Mouse (Mus musculus) embryonic facial prominence, embryonic 13.5 days (tissue): ENCODE results near the gene Lrrn2. TPM values are rescaled to one million over a fixed set of nuclear protein-coding genes. Genes with fewer than 3 reads are reported as not detected.

Experiments
- ATAC-seq: fragments of 200-750 bp; cut with Nextera tagmentation; 2 replicates; pipeline ENCODE4 v1.8.0; 2017; ENCODE audit warnings: low read depth; ENCODE audit not compliant: insufficient number of reproducible peaks, insufficient read depth, low FRiP score, low TSS enrichment
- H3K27ac ChIP-seq: fragments of 300-500 bp; sonication (generic); 2 replicates; pipeline ENCODE4 v1.5.1; 2015; ENCODE audit warnings: moderate library complexity, mild to moderate bottlenecking, inconsistent platforms
- H3K27me3 ChIP-seq: fragments of 300-500 bp; sonication (generic); 2 replicates; pipeline ENCODE4 v1.6.1; 2015; ENCODE audit warnings: mild to moderate bottlenecking, inconsistent platforms
- H3K36me3 ChIP-seq: fragments of 300-500 bp; sonication (generic); 2 replicates; pipeline ENCODE4 v1.6.1; 2015; ENCODE audit warnings: mild to moderate bottlenecking, inconsistent platforms
- H3K4me1 ChIP-seq: fragments of 300-500 bp; sonication (generic); 2 replicates; pipeline ENCODE4 v1.6.1; 2015; ENCODE audit warnings: inconsistent platforms
- H3K4me2 ChIP-seq: fragments of 300-500 bp; sonication (generic); 2 replicates; pipeline ENCODE4 v1.6.1; 2015; ENCODE audit warnings: moderate library complexity, mild to moderate bottlenecking, inconsistent platforms
- H3K4me3 ChIP-seq: fragments of 300-500 bp; sonication (generic); 2 replicates; pipeline ENCODE4 v1.5.1; 2015; ENCODE audit warnings: mild to moderate bottlenecking, inconsistent platforms
- H3K9ac ChIP-seq: fragments of 300-500 bp; sonication (generic); 2 replicates; pipeline ENCODE4 v1.6.1; 2015; ENCODE audit warnings: mild to moderate bottlenecking, inconsistent platforms
- H3K9me3 ChIP-seq: fragments of 300-500 bp; sonication (generic); 2 replicates; pipeline ENCODE4 v1.6.1; 2016; ENCODE audit warnings: inconsistent platforms
- WGBS: fragments of 180-500 bp; shearing (Covaris S2); methylation state at CpG from one replicate; pipeline ENCODE4 v1.1.7; 2015; ENCODE audit warnings: mixed read lengths; 5-methylcytosine and 5-hydroxymethylcytosine counted together
- polyA plus RNA-seq: library from polyadenylated mRNA; unstranded; fragments of >200 nt; fragmentation: Nextera tagmentation; extraction: Ambion mirVana; gene quantifications from 2 replicates; pipeline ENCODE4 v1.2.1, GENCODE M21; 2015

Gene Lrrn2
- polyA plus RNA-seq, 1 experiment from 2014 or later, result 4.4 TPM

- Histone ChIP-seq H3K4me3 (no peak overlapping the region), H3K27me3 (peaks cover 40% of the 10 kb centered on the region), H3K4me1 (peaks cover 12% of the 10 kb centered on the region), H3K36me3 (no peaks in the 10 kb centered on the region), H3K27ac (no peak overlapping the region), H3K9me3 (no peaks in the 10 kb centered on the region), H3K9ac (no peak overlapping the region), H3K4me2 (no peak overlapping the region)
- no peak for ATAC-seq
- 10% methylated on average over 11 of the region's 11 CpGs for whole genome bisulfite sequencing
These were observed 30.5 kb downstream of the Lrrn2 start for GRCm38 (mm10) chr1:132910414-132911041.

DNA sequence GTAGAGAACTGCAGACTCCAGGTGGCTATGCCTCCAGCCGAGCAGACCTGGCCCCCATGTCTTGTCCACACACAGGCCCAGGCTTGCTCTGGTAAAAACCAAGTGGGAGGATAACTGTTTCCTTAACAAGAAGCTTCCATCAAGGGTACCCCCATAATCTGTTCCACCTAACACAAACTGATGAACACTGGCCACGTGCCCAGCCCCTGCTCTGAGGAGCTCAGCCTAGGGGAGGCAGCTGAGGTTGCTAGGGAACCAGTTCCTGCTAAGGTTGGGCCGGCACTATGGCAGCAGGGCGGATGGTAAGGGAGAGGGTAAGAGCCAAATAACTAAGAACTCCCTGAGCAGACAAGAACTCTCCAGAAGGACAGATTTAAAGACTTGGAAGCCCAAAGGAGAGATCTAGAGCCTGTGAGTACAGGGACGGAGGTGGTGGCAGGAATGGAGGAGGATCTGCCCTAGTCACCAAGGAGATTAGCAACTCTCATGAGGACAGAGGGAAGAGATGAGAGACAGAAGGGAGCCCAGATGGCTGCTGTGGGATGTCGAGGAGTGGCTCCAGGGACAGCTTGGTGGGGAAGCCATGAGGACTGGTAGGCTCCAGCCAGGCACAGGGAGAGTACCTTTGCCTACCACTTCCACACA, 35.9 kb downstream of the Lrrn2 start:
- Histone ChIP-seq H3K4me1 (peaks cover 22% of the 10 kb centered on the region), H3K36me3 (no peaks in the 10 kb centered on the region), H3K4me2 (no peak overlapping the region), H3K27me3 (peaks cover 81% of the 10 kb centered on the region), H3K9ac (no peak overlapping the region), H3K27ac (no peak overlapping the region), H3K9me3 (no peaks in the 10 kb centered on the region), H3K4me3 (no peak overlapping the region)
- WGBS, result 53% methylated on average over 6 of the region's 6 CpGs
- no peak for ATAC-seq

DNA sequence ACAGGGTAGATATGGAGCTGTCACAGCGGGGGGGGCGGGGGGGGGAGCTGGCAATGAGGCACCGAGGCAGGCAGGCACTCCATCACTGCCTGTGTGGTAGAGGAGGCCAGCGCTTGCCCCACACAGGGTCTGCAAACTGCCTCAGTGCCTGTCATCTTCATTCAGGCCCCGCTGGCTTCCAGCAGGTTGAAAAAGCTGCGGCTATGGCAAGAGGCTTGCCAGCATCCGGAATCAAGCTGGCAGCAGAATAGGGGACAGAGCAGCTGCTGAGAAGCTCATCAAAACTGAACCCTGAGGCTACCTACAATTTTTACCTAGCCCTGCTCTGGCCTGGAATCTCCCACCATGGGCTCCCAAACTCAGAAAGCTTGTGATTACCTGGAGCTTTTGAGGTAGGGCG, 37.5 kb downstream of the Lrrn2 start:
- ATAC-seq, result no peak
- Histone ChIP-seq H3K27ac (no peak overlapping the region), H3K9me3 (no peaks in the 10 kb centered on the region), H3K9ac (no peak overlapping the region), H3K27me3 (peaks cover 81% of the 10 kb centered on the region), H3K36me3 (no peaks in the 10 kb centered on the region), H3K4me1 (peaks cover 31% of the 10 kb centered on the region), H3K4me3 (no peak overlapping the region), H3K4me2 (no peak overlapping the region; the same call in 1 of the 2 replicates)
- WGBS, result 11% methylated on average over 8 of the region's 8 CpGs

DNA sequence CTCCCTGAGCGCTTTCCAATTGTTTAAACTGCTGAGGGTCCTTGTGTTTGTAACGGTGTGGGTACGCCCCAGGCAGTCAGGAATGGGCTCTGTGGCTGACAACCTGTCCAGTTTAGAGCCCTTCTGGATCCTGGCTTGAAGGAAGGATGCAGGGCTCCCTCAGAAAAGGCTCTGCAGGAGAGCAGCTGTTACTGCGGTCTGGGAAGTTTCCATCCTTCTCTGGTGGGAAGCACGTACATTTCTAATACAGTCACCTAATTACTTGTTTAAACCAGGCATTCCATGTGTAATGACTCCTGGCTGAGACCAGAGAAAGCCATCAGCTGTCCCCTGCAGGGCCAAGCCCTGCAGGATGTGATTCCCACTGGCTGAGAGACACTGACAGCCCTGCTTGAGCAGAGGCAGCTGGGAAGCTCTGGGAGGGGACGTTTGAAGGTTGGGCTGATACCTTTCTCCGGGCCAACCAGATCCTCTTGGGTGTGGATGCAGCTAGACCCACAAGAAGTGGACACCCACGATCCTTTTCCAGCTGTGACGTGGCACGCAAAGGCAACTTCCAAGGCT, 38.1 kb downstream of the Lrrn2 start:
- Histone ChIP-seq H3K27ac (no peak overlapping the region), H3K36me3 (no peaks in the 10 kb centered on the region), H3K9ac (no peak overlapping the region), H3K9me3 (no peaks in the 10 kb centered on the region), H3K27me3 (peaks cover 79% of the 10 kb centered on the region), H3K4me3 (no peak overlapping the region), H3K4me2 (peak overlapping the region; percentile 11), H3K4me1 (peaks cover 31% of the 10 kb centered on the region)
- no peak for ATAC-seq
- WGBS, result 14% methylated on average over 10 of the region's 10 CpGs

DNA sequence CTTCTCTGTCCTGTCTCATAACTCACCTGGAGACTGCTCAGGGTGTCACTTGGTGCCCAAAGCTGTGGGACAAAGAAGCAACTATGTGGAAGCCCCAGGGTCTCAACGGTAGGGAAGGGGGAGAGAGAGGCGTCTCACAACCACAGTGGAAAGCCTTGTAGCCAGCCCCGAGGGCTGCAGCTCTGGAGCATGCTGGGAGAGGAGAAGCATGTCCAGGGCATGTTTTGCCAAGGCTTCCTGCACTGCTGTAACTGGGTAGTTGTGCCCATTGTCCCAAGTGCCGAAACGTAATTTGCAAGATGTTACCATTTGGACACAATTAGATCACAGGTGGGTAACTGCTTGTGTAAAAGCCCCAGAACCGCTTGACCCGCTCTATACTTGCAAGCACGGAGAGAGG, 39.2 kb downstream of the Lrrn2 start:
- Histone ChIP-seq H3K27ac (no peak overlapping the region), H3K27me3 (peaks cover 69% of the 10 kb centered on the region), H3K9ac (no peak overlapping the region), H3K4me1 (peaks cover 31% of the 10 kb centered on the region), H3K9me3 (no peaks in the 10 kb centered on the region), H3K4me2 (no peak overlapping the region), H3K4me3 (no peak overlapping the region), H3K36me3 (no peaks in the 10 kb centered on the region)
- 73% methylated on average over 8 of the region's 8 CpGs for WGBS
- no peak for ATAC-seq

DNA sequence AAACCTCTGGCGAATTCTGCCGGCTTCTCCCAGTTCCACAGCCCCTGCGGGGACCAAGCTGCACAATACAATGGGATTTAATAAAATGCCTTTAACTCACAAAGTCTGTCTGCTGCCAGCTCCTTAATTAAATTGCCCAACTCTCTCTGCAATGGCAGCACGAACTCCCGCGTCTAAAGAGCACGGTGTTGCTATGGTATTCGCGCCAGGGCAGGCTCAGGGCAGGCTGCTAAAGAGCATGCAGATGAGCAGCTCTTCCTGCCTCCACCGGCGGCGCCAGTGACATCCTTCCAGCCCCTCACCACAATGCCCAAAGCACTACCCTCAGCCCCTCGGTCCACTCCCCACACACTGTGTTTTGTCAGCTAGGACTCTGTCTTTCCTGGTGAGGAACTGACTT, 41.0 kb downstream of the Lrrn2 start:
- peaks cover 57% of the 10 kb centered on the region for H3K27me3 ChIP-seq
- peaks cover 28% of the 10 kb centered on the region for H3K4me1 ChIP-seq
- H3K4me3 ChIP-seq, result no peak overlapping the region
- H3K9ac ChIP-seq, result no peak overlapping the region
- H3K36me3 ChIP-seq, result no peaks in the 10 kb centered on the region
- WGBS, result 2% methylated on average over 13 of the region's 13 CpGs
- ATAC-seq, result no peak
- no peak overlapping the region for H3K27ac ChIP-seq
- no peaks in the 10 kb centered on the region for H3K9me3 ChIP-seq
- H3K4me2 ChIP-seq, result peak overlapping the region; percentile 37

- Histone ChIP-seq H3K27me3 (peaks cover 47% of the 10 kb centered on the region), H3K36me3 (no peaks in the 10 kb centered on the region), H3K27ac (no peak overlapping the region), H3K9me3 (no peaks in the 10 kb centered on the region), H3K4me2 (no peak overlapping the region), H3K4me3 (no peak overlapping the region), H3K4me1 (peaks cover 27% of the 10 kb centered on the region), H3K9ac (no peak overlapping the region)
- ATAC-seq, result no peak
- WGBS, result 85% methylated on average over 9 of the region's 9 CpGs
These were observed 42.2 kb downstream of the Lrrn2 start for GRCm38 (mm10) chr1:132922257-132922656.

DNA sequence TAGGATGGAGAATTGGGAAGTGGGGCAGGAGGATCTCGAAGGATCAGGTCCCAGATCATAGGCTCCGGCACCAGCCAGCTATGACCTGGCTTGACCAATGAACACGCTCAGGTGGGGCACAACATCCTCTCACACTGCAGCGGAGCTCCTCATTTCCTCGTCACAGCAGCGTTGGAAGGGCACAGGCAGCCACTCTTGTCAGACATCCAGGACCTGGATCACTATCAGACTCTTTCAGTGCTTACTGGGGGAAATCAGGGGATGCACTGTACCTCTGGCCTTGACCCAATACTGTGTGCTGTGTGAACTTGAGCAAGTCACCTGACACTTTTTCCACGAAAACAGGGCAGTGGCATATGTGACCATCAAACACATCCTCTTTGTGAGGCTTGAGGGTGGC, 45.2 kb downstream of the Lrrn2 start:
- 83% methylated on average over 7 of the region's 7 CpGs for WGBS
- Histone ChIP-seq H3K27ac (no peak overlapping the region), H3K4me1 (peaks cover 23% of the 10 kb centered on the region)

DNA sequence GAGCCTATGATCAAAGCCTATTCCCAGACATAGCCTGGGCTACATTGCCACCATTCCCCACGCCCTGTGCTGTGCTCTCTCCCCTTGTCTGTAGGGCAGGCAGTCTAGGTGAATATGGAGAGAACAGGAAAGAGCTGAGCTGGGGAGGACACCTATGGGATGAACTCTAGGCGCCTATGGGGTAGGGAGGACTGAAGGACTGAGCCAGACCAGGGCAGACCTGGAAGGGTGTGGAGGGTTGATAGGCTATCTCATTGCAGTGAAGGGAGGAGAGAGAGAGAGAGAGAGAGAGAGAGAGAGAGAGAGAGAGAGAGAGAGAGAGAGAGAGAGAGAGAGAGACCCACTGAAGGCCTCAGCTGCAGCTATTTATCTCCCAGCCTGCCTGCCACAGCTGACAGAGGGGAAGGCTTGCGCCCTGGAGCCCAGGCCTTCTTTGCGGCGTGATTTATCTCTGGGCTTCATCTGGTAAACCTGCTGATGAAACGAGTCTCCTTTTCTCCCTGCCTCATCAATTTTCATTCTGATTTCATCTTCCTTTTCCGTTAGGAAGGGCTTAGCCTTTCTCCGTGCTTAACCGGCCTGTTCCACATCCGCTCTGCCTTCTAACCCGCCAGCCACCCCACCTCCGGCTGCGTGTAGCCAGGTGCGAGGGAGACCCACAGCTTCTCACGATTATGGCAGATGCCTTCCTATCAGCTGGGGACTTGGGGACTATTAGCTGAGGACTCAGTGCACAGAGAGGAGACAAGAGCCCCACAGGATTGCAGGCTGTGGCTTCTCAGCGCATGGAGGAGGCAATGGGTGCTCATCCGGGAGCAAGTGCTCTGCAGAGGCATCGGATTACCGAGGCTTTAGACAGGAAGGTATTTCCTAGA, 48.2 kb downstream of the Lrrn2 start:
- Histone ChIP-seq H3K9me3 (no peaks in the 10 kb centered on the region), H3K4me2 (no peak overlapping the region), H3K4me1 (0 out of 2 replicates have a peak, but pooled peaks cover 7% of the 10 kb centered on the region), H3K27ac (no peak overlapping the region), H3K9ac (no peak overlapping the region), H3K36me3 (no peaks in the 10 kb centered on the region), H3K27me3 (no peaks in the 10 kb centered on the region), H3K4me3 (no peak overlapping the region)
- WGBS, result 40% methylated on average over 19 of the region's 19 CpGs
- ATAC-seq, result no peak

More for the DNA sequence above, 45.2 kb downstream of the Lrrn2 start:
- no peak overlapping the region for H3K4me3 ChIP-seq
- ATAC-seq, result no peak
- no peaks in the 10 kb centered on the region for H3K9me3 ChIP-seq
- peaks cover 23% of the 10 kb centered on the region for H3K27me3 ChIP-seq
- no peaks in the 10 kb centered on the region for H3K36me3 ChIP-seq
- no peak overlapping the region for H3K4me2 ChIP-seq
- H3K9ac ChIP-seq, result no peak overlapping the region

DNA sequence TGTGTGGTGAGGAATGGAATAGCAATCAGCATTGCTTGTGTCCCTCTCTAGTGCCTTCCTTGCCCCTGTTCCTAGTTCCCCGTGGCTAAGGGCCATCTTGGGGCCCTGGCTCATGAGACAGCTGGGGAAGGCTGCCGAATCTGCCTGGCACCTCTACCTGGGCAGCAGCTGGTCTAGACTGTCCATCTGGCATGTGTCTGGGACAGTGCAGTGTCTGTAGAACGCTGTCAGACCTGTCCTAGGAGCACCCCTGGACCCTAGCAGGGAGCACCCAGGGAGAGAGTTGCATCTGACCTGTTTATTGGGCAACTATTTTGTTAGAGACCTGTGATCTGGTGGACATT, 48.8 kb downstream of the Lrrn2 start:
- ATAC-seq, result no peak
- WGBS, result 68% methylated on average over 3 of the region's 3 CpGs
- no peaks in the 10 kb centered on the region for H3K36me3 ChIP-seq
- H3K27me3 ChIP-seq, result 0 out of 2 replicates have a peak, but pooled peaks cover 2% of the 10 kb centered on the region
- H3K9me3 ChIP-seq, result no peaks in the 10 kb centered on the region
- H3K4me2 ChIP-seq, result no peak overlapping the region
- no peak overlapping the region for H3K27ac ChIP-seq
- H3K9ac ChIP-seq, result no peak overlapping the region
- no peak overlapping the region for H3K4me3 ChIP-seq
- 0 out of 2 replicates have a peak, but pooled peaks cover 7% of the 10 kb centered on the region for H3K4me1 ChIP-seq

DNA sequence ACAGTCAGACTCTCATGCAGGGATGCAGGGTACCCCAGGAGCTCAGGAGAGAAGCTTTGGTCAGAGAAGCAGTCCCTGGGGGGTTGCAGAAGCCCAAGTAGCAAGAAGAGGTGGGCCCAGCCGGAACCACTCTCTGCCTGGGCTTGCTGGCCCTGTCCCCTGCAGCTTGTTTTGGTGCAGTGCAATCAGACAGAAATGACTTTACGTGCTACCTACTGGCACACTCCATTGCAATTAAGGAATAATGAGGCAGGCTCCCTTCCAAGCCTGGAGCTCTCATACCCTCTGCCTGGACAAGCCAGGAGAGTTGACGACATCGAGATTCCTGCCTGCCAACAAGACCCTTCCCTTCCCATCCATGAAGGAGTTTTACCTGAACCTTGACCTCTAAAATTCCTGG, 50.2 kb downstream of the Lrrn2 start:
- no peak overlapping the region for H3K4me2 ChIP-seq
- no peaks in the 10 kb centered on the region for H3K36me3 ChIP-seq
- 0 out of 2 replicates have a peak, but pooled peaks cover 7% of the 10 kb centered on the region for H3K27me3 ChIP-seq
- 59% methylated on average over 4 of the region's 4 CpGs for WGBS
- no peak overlapping the region for H3K9ac ChIP-seq
- H3K27ac ChIP-seq, result no peak overlapping the region
- H3K4me3 ChIP-seq, result no peak overlapping the region
- 0 out of 2 replicates have a peak, but pooled peaks cover 7% of the 10 kb centered on the region for H3K4me1 ChIP-seq
- H3K9me3 ChIP-seq, result no peaks in the 10 kb centered on the region
- no peak for ATAC-seq
